Mouse (Mus musculus) heart, adult 11 months (tissue): ENCODE data around the gene Slc16a11.

Experiments used
- DNase-seq: peaks from one replicate; pipeline ENCODE4 v3.0.0; 2022

The Slc16a11 gene

DNA sequence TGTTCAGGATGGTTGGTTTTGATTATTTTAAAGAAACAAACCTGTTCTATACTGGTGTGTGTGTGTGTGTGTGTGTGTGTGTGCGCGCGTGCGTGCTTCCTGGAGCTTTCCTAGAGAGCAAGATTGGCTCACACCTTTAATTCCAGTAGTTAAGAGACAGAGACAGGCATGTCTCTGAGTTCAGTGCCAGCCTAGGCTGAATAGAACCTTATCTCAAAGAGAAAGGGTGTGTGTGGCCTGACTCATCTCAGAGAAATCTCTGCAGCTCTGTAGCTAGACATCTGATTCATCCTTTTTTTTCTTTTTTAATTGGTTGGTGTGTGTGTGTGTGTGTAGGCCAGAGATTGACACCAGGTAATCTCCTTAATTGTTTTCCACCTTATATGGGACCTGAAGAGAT is 46.5 kb downstream of the Slc16a11 start:
- no peak for DNase-seq

DNA sequence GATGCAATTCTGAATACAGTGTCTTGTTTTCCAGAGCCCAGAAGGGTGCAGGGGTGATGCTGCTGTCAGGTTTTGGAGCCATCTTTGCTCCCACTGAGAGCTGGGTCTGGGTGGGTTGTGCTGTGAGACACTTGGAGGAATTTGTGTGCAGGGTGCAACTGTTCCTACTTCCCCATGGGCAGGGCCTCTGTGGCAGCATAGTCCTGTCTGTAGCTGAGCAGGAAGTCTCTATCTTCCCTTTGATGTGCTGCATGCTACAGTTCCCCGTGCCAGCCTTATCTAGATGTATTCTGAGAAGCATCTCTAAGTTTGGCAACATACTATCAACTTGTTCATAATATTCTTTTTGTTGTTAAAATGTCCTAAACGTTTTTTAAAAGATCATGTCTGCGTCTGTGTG is 52.7 kb downstream of the Slc16a11 start:
- no peak for DNase-seq

DNA sequence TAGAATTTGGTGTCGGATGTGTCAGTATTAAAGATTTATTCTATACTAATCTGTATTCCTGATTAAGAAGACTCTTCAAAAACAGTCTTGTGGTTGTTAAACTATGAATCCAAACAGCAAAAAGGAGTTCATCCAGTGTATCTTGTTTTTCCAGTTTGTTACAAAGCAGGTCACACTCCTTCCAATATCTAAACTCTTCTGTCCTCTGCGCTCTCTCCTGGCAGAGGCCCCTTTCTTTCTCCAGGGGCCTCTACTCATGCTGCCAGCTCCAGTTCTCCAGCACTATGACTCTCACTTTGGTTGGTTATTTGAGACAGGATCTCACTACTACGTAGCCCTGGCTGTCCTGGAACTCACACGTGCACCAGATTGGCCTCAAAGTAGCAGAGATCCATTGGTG is 53.3 kb downstream of the Slc16a11 start:
- DNase-seq = no peak
